Mouse (Mus musculus): ENCODE data around the gene Tnik.

- TF ChIP-seq CTCF (IDR thresholded peaks at IDR 0.05; ENCODE audit: low read depth) (no peak), EP300 (IDR thresholded peaks at IDR 0.05; ENCODE audit: low read depth) (no peak)
Measured at GRCm38 (mm10) chr3:28685510-28685909, 422.5 kb downstream of the Tnik start.

Measured in heart, postnatal 0 days (tissue).